Mouse (Mus musculus) heart, embryonic 11.5 days (tissue): Measurements from ENCODE around the gene Wfdc5. TPM values are rescaled to one million over a fixed set of nuclear protein-coding genes. Genes with fewer than 3 reads are reported as not detected.

Source experiments
- ATAC-seq: fragments of 200-750 bp; cut with Nextera tagmentation; replicated peaks from 2 replicates; pipeline ENCODE4 v1.8.0; 2017; ENCODE audit warnings: moderate library complexity; ENCODE audit not compliant: insufficient number of reproducible peaks, low FRiP score, low TSS enrichment
- H3K27ac ChIP-seq: fragments of 300-500 bp; sonication (generic); 2 replicates; pipeline ENCODE4 v1.5.1; 2014; ENCODE audit warnings: mild to moderate bottlenecking, low read depth, low read length
- H3K27me3 ChIP-seq: fragments of 300-500 bp; sonication (generic); 2 replicates; pipeline ENCODE4 v1.6.1; 2014; ENCODE audit warnings: mild to moderate bottlenecking, low read length, mixed read lengths; ENCODE audit not compliant: control insufficient read depth, insufficient read depth
- H3K36me3 ChIP-seq: fragments of 300-500 bp; sonication (generic); 2 replicates; pipeline ENCODE4 v1.6.1; 2014; ENCODE audit warnings: mild to moderate bottlenecking, low read length, moderate library complexity, mixed read lengths; ENCODE audit not compliant: control insufficient read depth, insufficient read depth
- H3K4me1 ChIP-seq: fragments of 300-500 bp; sonication (generic); 2 replicates; pipeline ENCODE4 v1.6.1; 2014; ENCODE audit warnings: low read length; ENCODE audit not compliant: control insufficient read depth, insufficient read depth
- H3K4me2 ChIP-seq: fragments of 300-500 bp; sonication (generic); 2 replicates; pipeline ENCODE4 v1.6.1; 2014; ENCODE audit warnings: mild to moderate bottlenecking, moderate library complexity
- H3K4me3 ChIP-seq: fragments of 300-500 bp; sonication (generic); 2 replicates; pipeline ENCODE4 v1.5.1; 2014; ENCODE audit warnings: low read depth, low read length
- H3K9ac ChIP-seq: fragments of 300-500 bp; sonication (generic); 2 replicates; pipeline ENCODE4 v1.6.1; 2014; ENCODE audit warnings: mild to moderate bottlenecking, low read depth, low read length, moderate library complexity
- H3K9me3 ChIP-seq: fragments of 300-500 bp; sonication (generic); replicated peaks from 2 replicates; pipeline ENCODE4 v1.6.1; 2016; ENCODE audit warnings: low read length; ENCODE audit not compliant: control insufficient read depth
- WGBS: fragments of 180-500 bp; shearing (Covaris S2); extraction: QIAGEN DNeasy Blood & Tissue Kit; methylation state at CpG from one replicate; pipeline ENCODE4 v1.1.7; 2014; ENCODE audit not compliant: insufficient replicate concordance; 5-methylcytosine and 5-hydroxymethylcytosine counted together
- polyA plus RNA-seq: library from polyadenylated mRNA; unstranded; fragments of >200 nt; fragmentation: Nextera tagmentation; extraction: Ambion mirVana; gene quantifications from 2 replicates; pipeline ENCODE4 v1.2.1, GENCODE M21; 2014

Wfdc5 gene
- polyA plus RNA-seq, 1 experiment from 2014 or later: not detected

- ATAC-seq: no peak
- WGBS: 37% methylated on average over 14 of the region's 14 CpGs
- H3K4me2 ChIP-seq: no peak overlapping the region
- H3K27ac ChIP-seq: peak overlapping the region; percentile 51; the same call in 1 of the 2 replicates
- no peak overlapping the region for H3K4me3 ChIP-seq
- H3K36me3 ChIP-seq: no peaks in the 10 kb centered on the region
- H3K4me1 ChIP-seq: peaks cover 16% of the 10 kb centered on the region
- no peaks in the 10 kb centered on the region for H3K9me3 ChIP-seq
- no peaks in the 10 kb centered on the region for H3K27me3 ChIP-seq
- no peak overlapping the region; the same call in 1 of the 2 replicates for H3K9ac ChIP-seq
Measured at GRCm38 (mm10) chr2:164150086-164150760, 32.3 kb downstream of the Wfdc5 start.

- H3K27me3 ChIP-seq: no peaks in the 10 kb centered on the region
- no peaks in the 10 kb centered on the region for H3K36me3 ChIP-seq
- H3K4me1 ChIP-seq: peaks cover 34% of the 10 kb centered on the region
- H3K27ac ChIP-seq: no peak overlapping the region
- no peak overlapping the region for H3K4me3 ChIP-seq
- WGBS: 92% methylated on average over 12 of the region's 12 CpGs
- H3K9ac ChIP-seq: no peak overlapping the region
- no peak for ATAC-seq
- H3K9me3 ChIP-seq: no peaks in the 10 kb centered on the region
- no peak overlapping the region for H3K4me2 ChIP-seq
Measured at GRCm38 (mm10) chr2:164146556-164146955, 36.0 kb downstream of the Wfdc5 start.

- 73% methylated on average over 10 of the region's 10 CpGs for WGBS
- no peak for ATAC-seq
- H3K9ac ChIP-seq: no peak overlapping the region
- no peak overlapping the region for H3K27ac ChIP-seq
- no peaks in the 10 kb centered on the region for H3K27me3 ChIP-seq
- H3K36me3 ChIP-seq: no peaks in the 10 kb centered on the region
- no peaks in the 10 kb centered on the region for H3K9me3 ChIP-seq
- no peak overlapping the region for H3K4me2 ChIP-seq
- peaks cover 32% of the 10 kb centered on the region for H3K4me1 ChIP-seq
- no peak overlapping the region for H3K4me3 ChIP-seq
Measured at GRCm38 (mm10) chr2:164144541-164144940, 38.0 kb downstream of the Wfdc5 start.

GRCm38 (mm10) chr2:164144025-164144424 lies 38.5 kb downstream of the Wfdc5 start:
- Histone ChIP-seq H3K9me3 (no peaks in the 10 kb centered on the region), H3K9ac (no peak overlapping the region), H3K4me2 (no peak overlapping the region), H3K4me1 (peaks cover 30% of the 10 kb centered on the region), H3K4me3 (no peak overlapping the region), H3K36me3 (no peaks in the 10 kb centered on the region), H3K27me3 (no peaks in the 10 kb centered on the region), H3K27ac (no peak overlapping the region)
- 84% methylated on average over 6 of the region's 6 CpGs for WGBS
- ATAC-seq: no peak

GRCm38 (mm10) chr2:164142021-164142420 lies 40.5 kb downstream of the Wfdc5 start:
- no peak for ATAC-seq
- Histone ChIP-seq H3K36me3 (no peaks in the 10 kb centered on the region), H3K27ac (peak overlapping the region; percentile 85), H3K4me3 (no peak overlapping the region), H3K9ac (peak overlapping the region; percentile 49; the same call in 1 of the 2 replicates), H3K9me3 (no peaks in the 10 kb centered on the region), H3K4me2 (peak overlapping the region; percentile 50), H3K27me3 (no peaks in the 10 kb centered on the region), H3K4me1 (peaks cover 28% of the 10 kb centered on the region)
- 27% methylated on average over 10 of the region's 10 CpGs for WGBS

- Histone ChIP-seq H3K4me3 (no peak overlapping the region), H3K36me3 (no peaks in the 10 kb centered on the region), H3K4me1 (peaks cover 31% of the 10 kb centered on the region), H3K9ac (no peak overlapping the region), H3K27me3 (no peaks in the 10 kb centered on the region), H3K4me2 (no peak overlapping the region), H3K27ac (peak overlapping the region; percentile 13; the same call in 1 of the 2 replicates), H3K9me3 (no peaks in the 10 kb centered on the region)
- no peak for ATAC-seq
- 59% methylated on average over 6 of the region's 6 CpGs for WGBS
Measured at GRCm38 (mm10) chr2:164137754-164138153, 44.8 kb downstream of the Wfdc5 start.

- Histone ChIP-seq H3K27me3 (no peaks in the 10 kb centered on the region), H3K36me3 (no peaks in the 10 kb centered on the region), H3K27ac (peak overlapping the region; percentile 46; the same call in 1 of the 2 replicates), H3K4me3 (no peak overlapping the region), H3K4me1 (peaks cover 19% of the 10 kb centered on the region), H3K9ac (no peak overlapping the region), H3K4me2 (no peak overlapping the region), H3K9me3 (no peaks in the 10 kb centered on the region)
- ATAC-seq: no peak
- WGBS: 31% methylated on average over 2 of the region's 2 CpGs
Measured at GRCm38 (mm10) chr2:164136393-164136792, 46.1 kb downstream of the Wfdc5 start.

- Histone ChIP-seq H3K27me3 (no peaks in the 10 kb centered on the region), H3K4me1 (peaks cover 11% of the 10 kb centered on the region), H3K9me3 (no peaks in the 10 kb centered on the region), H3K4me2 (no peak overlapping the region), H3K27ac (no peak overlapping the region), H3K9ac (no peak overlapping the region), H3K4me3 (no peak overlapping the region), H3K36me3 (no peaks in the 10 kb centered on the region)
- WGBS: 64% methylated on average over 1 of the region's 1 CpGs
- no peak for ATAC-seq
Measured at GRCm38 (mm10) chr2:164135367-164135766, 47.2 kb downstream of the Wfdc5 start.

GRCm38 (mm10) chr2:164134563-164134962 lies 48.0 kb downstream of the Wfdc5 start:
- Histone ChIP-seq H3K27me3 (no peaks in the 10 kb centered on the region), H3K9ac (no peak overlapping the region), H3K4me1 (peaks cover 11% of the 10 kb centered on the region), H3K27ac (no peak overlapping the region), H3K36me3 (no peaks in the 10 kb centered on the region), H3K4me2 (no peak overlapping the region), H3K4me3 (no peak overlapping the region), H3K9me3 (no peaks in the 10 kb centered on the region)
- 58% methylated on average over 6 of the region's 6 CpGs for WGBS
- ATAC-seq: no peak
